Mouse (Mus musculus) kidney, postnatal 0 days (tissue): Measurements from ENCODE around the gene Acap3. TPM values are rescaled to one million over a fixed set of nuclear protein-coding genes. Genes with fewer than 3 reads are reported as not detected.

Source experiments
- ATAC-seq: fragments of 200-750 bp; cut with Nextera tagmentation; replicated peaks from 2 replicates; pipeline ENCODE4 v1.8.0; 2017; ENCODE audit warnings: low read depth, moderate number of reproducible peaks, moderate TSS enrichment, moderate library complexity; ENCODE audit not compliant: low FRiP score
- DNase-seq: peaks from one replicate; pipeline ENCODE4 v3.0.0-alpha.2; 2016; ENCODE audit warnings: low spot score
- H3K27ac ChIP-seq: fragments of 300-500 bp; sonication (generic); 2 replicates; pipeline ENCODE4 v1.5.1; 2014; ENCODE audit warnings: mild to moderate bottlenecking
- H3K27me3 ChIP-seq: fragments of 300-500 bp; sonication (generic); 2 replicates; pipeline ENCODE4 v1.6.1; 2014; ENCODE audit warnings: low read length, mixed read lengths; ENCODE audit not compliant: insufficient read depth
- H3K36me3 ChIP-seq: fragments of 300-500 bp; sonication (generic); 2 replicates; pipeline ENCODE4 v1.6.1; 2014; ENCODE audit warnings: low read length, mixed read lengths; ENCODE audit not compliant: insufficient read depth
- H3K4me1 ChIP-seq: fragments of 300-500 bp; sonication (generic); replicated peaks from 2 replicates; pipeline ENCODE4 v1.6.1; 2014; ENCODE audit warnings: antibody characterized with exemption, low read length, mixed read lengths; ENCODE audit not compliant: insufficient read depth
- H3K4me2 ChIP-seq: fragments of 300-500 bp; sonication (generic); 2 replicates; pipeline ENCODE4 v1.6.1; 2014; ENCODE audit warnings: mild to moderate bottlenecking, low read length, moderate library complexity, mixed read lengths
- H3K4me3 ChIP-seq: fragments of 300-500 bp; sonication (generic); replicated peaks from 2 replicates; pipeline ENCODE4 v1.5.1; 2014; ENCODE audit warnings: low read depth, low read length
- H3K9ac ChIP-seq: fragments of 300-500 bp; sonication (generic); 2 replicates; pipeline ENCODE4 v1.6.1; 2014; ENCODE audit warnings: low read depth, low read length
- H3K9me3 ChIP-seq: fragments of 300-500 bp; sonication (generic); replicated peaks from 2 replicates; pipeline ENCODE4 v1.6.1; 2016; ENCODE audit warnings: low read length, inconsistent platforms, mixed read lengths
- CTCF ChIP-seq: IDR thresholded peaks from 2 replicates; pipeline ENCODE4 v1.5.1; 2016; ENCODE audit warnings: antibody characterized with exemption, low read depth, mild to moderate bottlenecking, moderate library complexity
- WGBS: fragments of 180-500 bp; shearing (Covaris S2); extraction: QIAGEN DNeasy Blood & Tissue Kit; methylation state at CpG from one replicate; pipeline ENCODE4 v1.1.7; 2014; 5-methylcytosine and 5-hydroxymethylcytosine counted together
- microRNA-seq: library from miRNA; unstranded; fragments of <30 nt; microRNA quantifications from one replicate; pipeline ENCODE4, GENCODE M21; 2016
- polyA plus RNA-seq: library from polyadenylated mRNA; unstranded; fragments of >200 nt; fragmentation: Nextera tagmentation; extraction: Ambion mirVana; gene quantifications from 2 replicates; pipeline ENCODE4 v1.2.1, GENCODE M21; 2015

The Acap3 gene
- polyA plus RNA-seq, 1 experiment from 2014 or later: 8.2 TPM

- H3K27me3 ChIP-seq: no peaks in the 10 kb centered on the region
- no peaks in the 10 kb centered on the region for H3K9me3 ChIP-seq
- no peak for TF ChIP-seq CTCF
- 0 out of 2 replicates have a peak, but pooled peaks cover 15% of the 10 kb centered on the region for H3K36me3 ChIP-seq
- H3K4me3 ChIP-seq: peak within 1 kb of the TSS; percentile 85
- peak within 1 kb of the TSS; percentile 89 for H3K9ac ChIP-seq
- ATAC-seq (peak; percentile 99), DNase-seq (peak; percentile 98)
- under 1% methylated on average over 69 of the region's 85 CpGs for WGBS
- peak within 1 kb of the TSS; percentile 88 for H3K27ac ChIP-seq
- H3K4me2 ChIP-seq: peak within 1 kb of the TSS; percentile 95
- peaks cover 13% of the 10 kb centered on the region for H3K4me1 ChIP-seq
Measured at GRCm38 (mm10) chr4:155943534-155944249, 52.1 kb downstream of the Acap3 start, which contains the start of gene Ube2j2. TSS of gene Ube2j2 (plus strand) at chr4:155943831.

- peak; percentile 37 for DNase-seq
- Histone ChIP-seq H3K27ac (peak overlapping the region; percentile 88), H3K27me3 (no peaks in the 10 kb centered on the region), H3K36me3 (peaks cover 18% of the 10 kb centered on the region), H3K4me1 (peaks cover 13% of the 10 kb centered on the region), H3K9me3 (no peaks in the 10 kb centered on the region), H3K4me3 (peak overlapping the region; percentile 85), H3K9ac (peak overlapping the region; percentile 89), H3K4me2 (peak overlapping the region; percentile 69)
- no peak; the same call in 1 of the 2 replicates for ATAC-seq
- TF ChIP-seq CTCF: no peak
- under 1% methylated on average over 17 of the region's 17 CpGs for WGBS
Measured at GRCm38 (mm10) chr4:155944271-155944670, 52.6 kb downstream of the Acap3 start.

- no peak overlapping the region for H3K9ac ChIP-seq
- no peak overlapping the region for H3K27ac ChIP-seq
- no peak for ATAC-seq
- no peak for TF ChIP-seq CTCF
- H3K4me3 ChIP-seq: no peak overlapping the region
- peaks cover 43% of the 10 kb centered on the region for H3K36me3 ChIP-seq
- no peaks in the 10 kb centered on the region for H3K9me3 ChIP-seq
- H3K27me3 ChIP-seq: no peaks in the 10 kb centered on the region
- H3K4me1 ChIP-seq: peaks cover 13% of the 10 kb centered on the region
- no peak for DNase-seq
- no peak overlapping the region for H3K4me2 ChIP-seq
Measured at GRCm38 (mm10) chr4:155947094-155947493, 55.5 kb downstream of the Acap3 start.

- no peak overlapping the region for H3K4me3 ChIP-seq
- no peaks in the 10 kb centered on the region for H3K9me3 ChIP-seq
- DNase-seq (no peak), ATAC-seq (no peak)
- no peak for TF ChIP-seq CTCF
- peaks cover 55% of the 10 kb centered on the region for H3K36me3 ChIP-seq
- H3K9ac ChIP-seq: no peak overlapping the region
- WGBS: 96% methylated on average over 6 of the region's 6 CpGs
- no peaks in the 10 kb centered on the region for H3K4me1 ChIP-seq
- no peak overlapping the region for H3K4me2 ChIP-seq
- no peak overlapping the region for H3K27ac ChIP-seq
- H3K27me3 ChIP-seq: no peaks in the 10 kb centered on the region
Measured at GRCm38 (mm10) chr4:155955491-155955890, 63.9 kb downstream of the Acap3 start.

Small RNA genes within 50 kb of the gene (microRNA-seq; reads per million reads assigned to microRNA genes)
- gene Gm22991: not detected

Other genes starting within 250 kb of the Acap3 start
- not detected in 2 replicates for gene Gm10563, start 246.4 kb upstream of the Acap3 start, polyA plus RNA-seq
- 77.2 and 80.3 TPM in 2 replicates for gene Mmp23, start 238.4 kb upstream of the Acap3 start, polyA plus RNA-seq
- gene Mib2, start 222.6 kb upstream of the Acap3 start, polyA plus RNA-seq: 19.6 and 21.0 TPM in 2 replicates
- 9.1 and 12.1 TPM in 2 replicates for gene Fndc10, start 197.5 kb upstream of the Acap3 start, polyA plus RNA-seq
- 151 and 159 TPM in 2 replicates for gene Ssu72, start 187.0 kb upstream of the Acap3 start, polyA plus RNA-seq
- 0.47 and 0.68 TPM in 2 replicates for gene Tmem240, start 157.0 kb upstream of the Acap3 start, polyA plus RNA-seq
- 92.1 and 92.2 TPM in 2 replicates for gene Atad3a, start 130.7 kb upstream of the Acap3 start, polyA plus RNA-seq
- gene Vwa1, start 117.1 kb upstream of the Acap3 start, polyA plus RNA-seq: 14.8 and 16.4 TPM in 2 replicates
- gene Tmem88b, start 105.9 kb upstream of the Acap3 start, polyA plus RNA-seq: 0.16 and 0.22 TPM in 2 replicates
- 0.28 and 0.29 TPM in 2 replicates for gene Ankrd65, start 101.4 kb upstream of the Acap3 start, polyA plus RNA-seq
- gene Mrpl20, start 88.9 kb upstream of the Acap3 start, polyA plus RNA-seq: 283 and 294 TPM in 2 replicates
- 103 and 109 TPM in 2 replicates for gene Ccnl2, start 79.3 kb upstream of the Acap3 start, polyA plus RNA-seq
- 169 and 171 TPM in 2 replicates for gene Aurkaip1, start 60.5 kb upstream of the Acap3 start, polyA plus RNA-seq
- gene Mxra8, start 52.1 kb upstream of the Acap3 start, polyA plus RNA-seq: 100 and 111 TPM in 2 replicates
- gene Dvl1, start 44.4 kb upstream of the Acap3 start, polyA plus RNA-seq: 9.9 and 16.6 TPM in 2 replicates
- 0.18 TPM in 2 replicates for gene Tas1r3, start 28.5 kb upstream of the Acap3 start, polyA plus RNA-seq
- 14.8 and 17.2 TPM in 2 replicates for gene Cptp, start 22.4 kb upstream of the Acap3 start, polyA plus RNA-seq
- gene Ints11, start 22.3 kb upstream of the Acap3 start, polyA plus RNA-seq: 40.3 and 45.7 TPM in 2 replicates
- gene Pusl1, start within 50 bp of the Acap3 start, polyA plus RNA-seq: 33.8 and 38.0 TPM in 2 replicates
- gene Ube2j2, start 52.0 kb downstream of the Acap3 start, polyA plus RNA-seq: 99.7 and 108 TPM in 2 replicates
- 113 and 116 TPM in 2 replicates for gene C1qtnf12, start 70.5 kb downstream of the Acap3 start, polyA plus RNA-seq
- gene B3galt6, start 100.8 kb downstream of the Acap3 start, polyA plus RNA-seq: 14.3 and 14.5 TPM in 2 replicates
- 178 and 183 TPM in 2 replicates for gene Sdf4, start 101.0 kb downstream of the Acap3 start, polyA plus RNA-seq
- 0.70 and 0.88 TPM in 2 replicates for gene Tnfrsf4, start 122.0 kb downstream of the Acap3 start, polyA plus RNA-seq
- gene Tnfrsf18, start 134.3 kb downstream of the Acap3 start, polyA plus RNA-seq: 1.3 TPM in 2 replicates
- gene Ttll10, start 167.6 kb downstream of the Acap3 start, polyA plus RNA-seq: 5.6 and 6.0 TPM in 2 replicates
- gene 9430015G10Rik, start 218.2 kb downstream of the Acap3 start, polyA plus RNA-seq: 11.8 and 15.3 TPM in 2 replicates
- gene Rnf223, start 238.7 kb downstream of the Acap3 start, polyA plus RNA-seq: 0.17 and 0.27 TPM in 2 replicates